Mouse (Mus musculus): Measurements from ENCODE around the gene BC025920. TPM values are rescaled to one million over a fixed set of nuclear protein-coding genes. Genes with fewer than 3 reads are reported as not detected.

Gene BC025920
- polyA plus RNA-seq, 1 experiment: 1.8 TPM

DNA sequence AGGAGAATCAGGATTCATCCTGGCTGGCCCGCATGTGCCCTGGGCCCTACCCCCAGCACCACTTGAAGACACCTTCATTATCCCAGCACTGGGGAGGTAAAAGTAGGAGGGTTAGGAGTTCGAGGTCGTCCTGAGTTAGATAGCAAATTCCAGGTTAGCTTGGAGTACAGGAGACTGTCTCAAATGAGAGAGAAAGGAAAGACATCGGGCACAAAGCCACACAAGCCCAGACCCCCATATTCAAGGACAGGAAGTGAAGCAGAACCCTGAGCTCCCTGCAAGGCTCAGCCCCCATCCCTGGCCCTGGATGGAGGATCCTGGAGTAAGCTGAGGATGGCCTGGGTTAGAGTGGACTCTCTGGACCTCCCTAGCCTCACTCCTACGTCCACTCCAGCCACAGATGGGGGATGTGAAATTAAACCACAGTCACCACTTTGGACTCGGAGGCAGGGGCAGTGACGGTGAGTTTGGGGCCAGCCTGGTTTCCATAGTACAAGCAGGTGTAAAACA lies 4.6 kb upstream of the BC025920 start:
- Histone ChIP-seq H3K4me3 (ENCODE audit: extremely low read depth, insufficient read depth, insufficient read length) (peak overlapping the region; percentile 42; the same call in 1 of the 2 replicates), H3K27ac (ENCODE audit: insufficient read depth, low read length) (no peak overlapping the region), H3K36me3 (ENCODE audit: control insufficient read depth, insufficient read depth, low read length) (no peaks in the 10 kb centered on the region), H3K4me1 (ENCODE audit: control insufficient read depth, insufficient read depth, insufficient read length) (peaks cover 28% of the 10 kb centered on the region), H3K27me3 (ENCODE audit: control insufficient read depth, insufficient read depth, low read length) (peaks cover 2% of the 10 kb centered on the region; the same call in 1 of the 2 replicates)
- no peak for DNase-seq (ENCODE audit: low read depth in 1 of 2, low spot score in 2 of 2)
- TF ChIP-seq POLR2A (IDR thresholded peaks at IDR 0.05; ENCODE audit: low read depth, low read length) (no peak), CTCF (IDR thresholded peaks at IDR 0.05; ENCODE audit: extremely low read depth, insufficient read depth, insufficient read length, insufficient replicate concordance) (no peak)
- 29% methylated on average over 7 of the region's 7 CpGs for WGBS

DNA sequence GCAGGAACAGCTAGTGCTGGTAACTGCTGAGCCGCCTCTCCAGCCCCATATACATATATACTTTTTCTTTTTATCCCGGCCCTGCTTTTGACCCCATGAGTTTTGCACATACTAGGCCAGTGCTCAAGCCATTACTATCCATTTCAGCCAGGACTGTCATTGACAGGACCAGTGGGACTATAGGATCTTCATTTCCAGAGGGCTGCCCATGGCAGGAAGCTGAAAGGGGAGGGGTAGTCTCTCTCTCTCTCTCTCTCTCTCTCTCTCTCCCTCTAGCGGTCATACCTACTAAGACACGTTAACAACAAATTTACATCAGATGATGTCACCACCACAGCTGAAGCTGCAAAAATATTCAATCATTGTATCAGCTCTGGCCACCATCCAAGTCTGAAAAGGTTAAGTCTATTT lies 3.3 kb upstream of the BC025920 start:
- no peak overlapping the region for H3K27ac ChIP-seq (ENCODE audit: insufficient read depth, low read length)

DNA sequence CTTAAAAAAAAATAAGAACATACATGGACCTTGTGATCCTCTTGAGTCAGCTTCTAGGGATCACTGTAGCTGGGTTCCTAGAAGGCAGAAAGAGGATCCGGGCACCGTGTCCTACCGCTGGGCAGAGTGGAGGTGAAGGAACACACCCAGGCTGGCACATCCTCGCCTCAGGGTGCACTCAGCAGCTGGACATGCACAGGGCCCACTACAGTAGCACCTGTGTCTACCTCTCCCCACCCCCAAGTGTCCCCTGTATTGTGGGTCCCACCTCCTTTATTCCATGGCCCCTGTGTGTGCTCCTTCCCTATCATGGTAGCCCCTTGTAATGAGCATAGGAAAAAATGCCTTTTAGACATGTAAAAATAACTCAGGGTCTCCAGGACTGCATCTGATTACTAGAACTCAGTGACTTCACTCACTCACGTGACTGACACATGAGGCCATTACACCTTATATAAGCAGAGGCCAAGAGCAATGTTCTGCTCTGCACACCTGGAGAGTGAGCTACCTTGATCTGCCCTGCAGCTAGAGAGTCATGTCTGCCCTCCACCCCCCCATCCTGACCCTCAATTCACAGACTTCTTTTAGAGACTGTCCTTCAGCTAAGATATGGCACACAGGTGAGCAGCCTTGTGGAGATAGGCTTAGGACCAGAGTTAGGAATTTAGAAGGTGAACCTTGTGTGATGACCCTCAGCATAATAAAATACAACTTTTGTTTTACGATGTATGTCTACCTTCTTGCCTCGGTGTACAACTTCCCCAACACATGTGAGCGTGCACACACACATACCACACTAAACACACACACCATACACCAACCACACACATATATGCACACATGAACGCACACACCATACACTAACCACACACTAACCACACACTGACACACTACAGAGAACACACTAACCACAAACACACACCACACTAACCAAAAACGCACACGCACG lies 1.8 kb upstream of the BC025920 start:
- no peak for TF ChIP-seq POLR2A (IDR thresholded peaks at IDR 0.05; ENCODE audit: low read depth, low read length)
- no peak for TF ChIP-seq CTCF (IDR thresholded peaks at IDR 0.05; ENCODE audit: extremely low read depth, insufficient read depth, insufficient read length, insufficient replicate concordance)
- Histone ChIP-seq H3K27ac (ENCODE audit: insufficient read depth, low read length) (peak overlapping the region; percentile 4; the same call in 1 of the 2 replicates), H3K27me3 (ENCODE audit: control insufficient read depth, insufficient read depth, low read length) (no peaks in the 10 kb centered on the region), H3K4me1 (ENCODE audit: control insufficient read depth, insufficient read depth, insufficient read length) (peaks cover 20% of the 10 kb centered on the region), H3K36me3 (ENCODE audit: control insufficient read depth, insufficient read depth, low read length) (no peaks in the 10 kb centered on the region), H3K4me3 (ENCODE audit: extremely low read depth, insufficient read depth, insufficient read length) (no peak overlapping the region; the same call in 1 of the 2 replicates)
- no peak for DNase-seq (ENCODE audit: low read depth in 1 of 2, low spot score in 2 of 2)
- WGBS: 42% methylated on average over 12 of the region's 12 CpGs

More for the DNA sequence above, 3.3 kb upstream of the BC025920 start:
- H3K36me3 ChIP-seq (ENCODE audit: control insufficient read depth, insufficient read depth, low read length): no peaks in the 10 kb centered on the region
- WGBS: 24% methylated on average over 4 of the region's 4 CpGs
- no peaks in the 10 kb centered on the region for H3K27me3 ChIP-seq (ENCODE audit: control insufficient read depth, insufficient read depth, low read length)
- no peak for TF ChIP-seq POLR2A (IDR thresholded peaks at IDR 0.05; ENCODE audit: low read depth, low read length)
- TF ChIP-seq CTCF (IDR thresholded peaks at IDR 0.05; ENCODE audit: extremely low read depth, insufficient read depth, insufficient read length, insufficient replicate concordance): no peak
- DNase-seq (ENCODE audit: low read depth in 1 of 2, low spot score in 2 of 2): peak in 1 of 2 experiments; percentile 61
- no peak overlapping the region for H3K4me3 ChIP-seq (ENCODE audit: extremely low read depth, insufficient read depth, insufficient read length)
- peaks cover 23% of the 10 kb centered on the region for H3K4me1 ChIP-seq (ENCODE audit: control insufficient read depth, insufficient read depth, insufficient read length)

- Histone ChIP-seq H3K36me3 (ENCODE audit: control insufficient read depth, insufficient read depth, low read length) (no peaks in the 10 kb centered on the region), H3K27me3 (ENCODE audit: control insufficient read depth, insufficient read depth, low read length) (no peaks in the 10 kb centered on the region), H3K4me3 (ENCODE audit: extremely low read depth, insufficient read depth, insufficient read length) (peak overlapping the region; percentile 53; the same call in 1 of the 2 replicates), H3K4me1 (ENCODE audit: control insufficient read depth, insufficient read depth, insufficient read length) (peaks cover 20% of the 10 kb centered on the region), H3K27ac (ENCODE audit: insufficient read depth, low read length) (peak overlapping the region; percentile 76)
- no peak for TF ChIP-seq POLR2A (IDR thresholded peaks at IDR 0.05; ENCODE audit: low read depth, low read length)
- TF ChIP-seq CTCF (IDR thresholded peaks at IDR 0.05; ENCODE audit: extremely low read depth, insufficient read depth, insufficient read length, insufficient replicate concordance): peak; percentile 92
- peak; percentile 73 to 74 for DNase-seq (ENCODE audit: low read depth in 1 of 2, low spot score in 2 of 2)
- WGBS: 3% methylated on average over 29 of the region's 29 CpGs
Observed at GRCm38 (mm10) chr10:81604968-81605665, 953 bp upstream of the BC025920 start.

DNA sequence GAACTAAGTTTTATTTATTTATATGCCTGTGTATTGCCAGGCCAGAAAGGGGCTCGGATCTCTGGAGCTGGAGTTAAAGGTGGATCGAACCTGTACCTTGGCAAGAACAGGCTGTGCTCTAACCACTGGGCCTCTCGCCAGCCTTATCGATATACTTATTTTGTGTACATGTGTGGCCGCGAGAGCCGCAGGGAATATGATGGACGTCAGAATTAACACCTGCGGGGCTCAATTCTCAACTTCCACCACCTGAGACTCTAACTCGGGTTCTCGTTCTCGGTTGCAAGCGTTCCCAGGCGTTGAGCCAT lies 450 bp upstream of the BC025920 start:
- peak overlapping the region; percentile 53 for H3K4me3 ChIP-seq (ENCODE audit: extremely low read depth, insufficient read depth, insufficient read length)
- no peaks in the 10 kb centered on the region for H3K27me3 ChIP-seq (ENCODE audit: control insufficient read depth, insufficient read depth, low read length)
- TF ChIP-seq CTCF (IDR thresholded peaks at IDR 0.05; ENCODE audit: extremely low read depth, insufficient read depth, insufficient read length, insufficient replicate concordance) (no peak), POLR2A (IDR thresholded peaks at IDR 0.05; ENCODE audit: low read depth, low read length) (no peak)
- no peaks in the 10 kb centered on the region for H3K36me3 ChIP-seq (ENCODE audit: control insufficient read depth, insufficient read depth, low read length)
- DNase-seq (ENCODE audit: low read depth in 1 of 2, low spot score in 2 of 2): no peak
- 3% methylated on average over 14 of the region's 14 CpGs for WGBS
- peaks cover 19% of the 10 kb centered on the region for H3K4me1 ChIP-seq (ENCODE audit: control insufficient read depth, insufficient read depth, insufficient read length)
- H3K27ac ChIP-seq (ENCODE audit: insufficient read depth, low read length): peak overlapping the region; percentile 76

DNA sequence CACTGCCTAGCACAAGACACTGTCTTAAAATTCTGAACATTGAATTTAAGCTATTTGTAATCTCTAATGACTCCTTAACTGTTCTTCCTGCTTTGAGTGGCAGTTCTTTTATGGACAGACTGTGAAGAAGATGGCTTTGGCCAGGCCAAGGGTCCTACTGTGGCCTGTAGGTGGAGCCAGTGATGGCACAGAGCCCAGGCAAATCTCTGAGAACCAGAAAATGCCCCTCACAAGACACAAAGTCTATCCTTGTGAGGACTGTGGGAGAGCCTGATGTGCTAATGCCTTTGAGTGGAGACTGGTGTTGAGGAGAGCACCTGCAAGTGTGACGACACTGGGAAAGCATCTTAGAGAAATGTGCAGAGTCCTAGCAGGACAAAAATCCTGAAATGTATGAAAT lies 2.2 kb downstream of the BC025920 start:
- no peak overlapping the region for H3K27ac ChIP-seq (ENCODE audit: insufficient read depth, low read length)
- no peaks in the 10 kb centered on the region for H3K36me3 ChIP-seq (ENCODE audit: control insufficient read depth, insufficient read depth, low read length)
- H3K27me3 ChIP-seq (ENCODE audit: control insufficient read depth, insufficient read depth, low read length): no peaks in the 10 kb centered on the region
- TF ChIP-seq POLR2A (IDR thresholded peaks at IDR 0.05; ENCODE audit: low read depth, low read length): no peak
- no peak for TF ChIP-seq CTCF (IDR thresholded peaks at IDR 0.05; ENCODE audit: extremely low read depth, insufficient read depth, insufficient read length, insufficient replicate concordance)
- WGBS: 94% methylated on average over 1 of the region's 1 CpGs
- DNase-seq (ENCODE audit: low read depth in 1 of 2, low spot score in 2 of 2): no peak
- H3K4me3 ChIP-seq (ENCODE audit: extremely low read depth, insufficient read depth, insufficient read length): no peak overlapping the region
- H3K4me1 ChIP-seq (ENCODE audit: control insufficient read depth, insufficient read depth, insufficient read length): peaks cover 6% of the 10 kb centered on the region; the same call in 1 of the 2 replicates

All from spleen, adult 2 months (tissue).